Mouse (Mus musculus): ENCODE measurements around the gene Hipk1.

GRCm38 (mm10) chr3:103829036-103829435 is 37.7 kb upstream of the Hipk1 start:
- TF ChIP-seq POLR2A (IDR thresholded peaks at IDR 0.05; ENCODE audit: insufficient read length, low read depth) (no peak), E2F4 (IDR thresholded peaks at IDR 0.05; ENCODE audit: insufficient read depth) (no peak), TCF12 (IDR thresholded peaks at IDR 0.05; ENCODE audit: insufficient read depth, poor library complexity, severe bottlenecking) (no peak), USF1 (IDR thresholded peaks at IDR 0.05; ENCODE audit: low read depth) (no peak), MYOD1 (IDR thresholded peaks at IDR 0.05; ENCODE audit: control insufficient read depth in 1 of 3, insufficient read length in 2 of 3, low read depth in 2 of 3) (no peak), TCF3 (IDR thresholded peaks at IDR 0.05; ENCODE audit: insufficient read length, low read depth) (no peak), SRF (IDR thresholded peaks at IDR 0.05; ENCODE audit: control insufficient read depth, insufficient read length, low read depth) (no peak), MAX (IDR thresholded peaks at IDR 0.05; ENCODE audit: low read depth) (no peak), MYOG (IDR thresholded peaks at IDR 0.05; ENCODE audit: control insufficient read depth in 1 of 3, insufficient read depth in 1 of 3, insufficient read length in 2 of 3, low read depth in 2 of 3) (no peak), POLR2AphosphoS2 (IDR thresholded peaks at IDR 0.05; ENCODE audit: insufficient read length, low read depth) (no peak), CEBPB (IDR thresholded peaks at IDR 0.05; ENCODE audit: insufficient read depth, poor library complexity, severe bottlenecking) (no peak)

Data from myocyte (in vitro differentiated cells).